ENCODE assay signal across 8 mouse cellular contexts in genomic region chr4:109664091-109664490, GRCm38 (mm10). TPM values are rescaled to one million over a fixed set of nuclear protein-coding genes. Genes with fewer than 3 reads are reported as not detected.
DNase-seq lines count a peak whose midpoint lies in the region; ATAC-seq and TF ChIP-seq lines count a peak whose summit lies in the region.
"Had no signal": no experiment of that assay in that cellular context is flagged by ENCODE, and none has a peak within 500 bp of the region (broad histone marks: within the 10 kb centered on the region; RNA-seq: fewer than 3 reads in every experiment).

No protein-coding gene starts in this region.

- no peak for TF ChIP-seq CTCF in liver, adult 2 months (IDR thresholded peaks at IDR 0.05; ENCODE audit: low read depth, low read length)
- TF ChIP-seq CTCF in bone marrow macrophage, adult 2 months (IDR thresholded peaks at IDR 0.05; ENCODE audit: low read depth, low read length), result no peak

- no peak for ATAC-seq in forebrain, embryonic 12.5 days (ENCODE audit: low FRiP score)
- no peak for ATAC-seq in liver, embryonic 15.5 days (ENCODE audit: insufficient read depth)

- no peaks in the 10 kb centered on the region; the same call in 1 of the 2 replicates for H3K4me1 ChIP-seq in liver, adult 2 months (ENCODE audit: control insufficient read depth, insufficient read depth, low read length)
- peaks cover 10% of the 10 kb centered on the region for H3K4me1 ChIP-seq in bone marrow macrophage, adult 2 months (ENCODE audit: control insufficient read depth, insufficient read depth, low read length)
- peaks cover 21% of the 10 kb centered on the region for H3K4me1 ChIP-seq in forebrain, embryonic 12.5 days
- H3K4me1 ChIP-seq in liver, embryonic 15.5 days (replicated peaks), result peaks cover 16% of the 10 kb centered on the region

- no peak overlapping the region for H3K27ac ChIP-seq in liver, adult 2 months (replicated peaks; ENCODE audit: insufficient read depth, low read depth, low read length)
- no peak overlapping the region for H3K27ac ChIP-seq in bone marrow macrophage, adult 2 months (ENCODE audit: insufficient read depth, low read depth, low read length)
- no peak overlapping the region for H3K27ac ChIP-seq in forebrain, embryonic 12.5 days
- H3K27ac ChIP-seq in liver, embryonic 15.5 days (replicated peaks), result no peak overlapping the region

- peaks cover 4% of the 10 kb centered on the region; the same call in 1 of the 2 replicates for H3K79me2 ChIP-seq in liver, adult 2 months (ENCODE audit: control insufficient read depth, insufficient read depth, low read length)

- H3K4me3 ChIP-seq in liver, adult 2 months (ENCODE audit: insufficient read depth, low read depth, low read length), result peak overlapping the region; percentile 96; the same call in 1 of the 2 replicates
- peak overlapping the region; percentile 53 for H3K4me3 ChIP-seq in bone marrow macrophage, adult 2 months (ENCODE audit: insufficient read depth, low read length)
- peak overlapping the region; percentile 78 for H3K4me3 ChIP-seq in forebrain, embryonic 12.5 days (replicated peaks)
- H3K4me3 ChIP-seq in liver, embryonic 15.5 days (replicated peaks), result peak overlapping the region; percentile 98

- 24% methylated on average over 5 of the region's 5 CpGs for WGBS in liver, adult 2 months
- WGBS in forebrain, embryonic 12.5 days, result 5% methylated on average over 5 of the region's 5 CpGs
- 13% methylated on average over 5 of the region's 5 CpGs for WGBS in liver, embryonic 15.5 days (ENCODE audit: insufficient replicate concordance)

- peak overlapping the region; percentile 96 for H3K4me2 ChIP-seq in forebrain, embryonic 12.5 days
- H3K4me2 ChIP-seq in liver, embryonic 15.5 days, result peak overlapping the region; percentile 92

- TF ChIP-seq POLR2A in liver, adult 2 months (IDR thresholded peaks at IDR 0.05; ENCODE audit: extremely low read depth, insufficient read depth, low read length), result no peak
- TF ChIP-seq POLR2A in bone marrow macrophage, adult 2 months (IDR thresholded peaks at IDR 0.05; ENCODE audit: borderline replicate concordance, low read depth, low read length), result no peak

- no peaks in the 10 kb centered on the region for H3K27me3 ChIP-seq in liver, adult 2 months (ENCODE audit: control insufficient read depth, insufficient read depth, low read length)
- peaks cover 35% of the 10 kb centered on the region for H3K27me3 ChIP-seq in forebrain, embryonic 12.5 days
- H3K27me3 ChIP-seq in liver, embryonic 15.5 days, result peaks cover 39% of the 10 kb centered on the region

- no peaks in the 10 kb centered on the region for H3K36me3 ChIP-seq in liver, adult 2 months (ENCODE audit: control insufficient read depth, insufficient read depth, low read length)
- no peaks in the 10 kb centered on the region for H3K36me3 ChIP-seq in forebrain, embryonic 12.5 days (replicated peaks)
- H3K36me3 ChIP-seq in liver, embryonic 15.5 days (replicated peaks), result peaks cover 10% of the 10 kb centered on the region

- H3K9me3 ChIP-seq in forebrain, embryonic 12.5 days, result no peaks in the 10 kb centered on the region
- H3K9me3 ChIP-seq in liver, embryonic 15.5 days (replicated peaks), result no peaks in the 10 kb centered on the region

- no peak for DNase-seq in liver, adult 2 months (ENCODE audit: extremely low read depth, low read depth, low spot score)
- no peak for DNase-seq in liver
- no peak for DNase-seq in ovary, postnatal 36 days (ENCODE audit: low spot score)
- no peak for DNase-seq in right cerebral cortex, postnatal 10 days (ENCODE audit: low spot score in 2 of 2)
- DNase-seq: left cerebral cortex, postnatal 4 days had no signal

- no peak overlapping the region for H3K9ac ChIP-seq in liver, adult 2 months (ENCODE audit: low read depth, low read length)
- H3K9ac ChIP-seq in forebrain, embryonic 12.5 days, result no peak overlapping the region
- peak overlapping the region; percentile 98 for H3K9ac ChIP-seq in liver, embryonic 15.5 days

RNA-seq across cellular contexts. Expression of gene Cdkn2c, which starts 2.9 kb away (rescaled TPM):
- total RNA-seq in liver, adult 2 months (2014; rRNA removed), result 10.0 and 12.5 TPM in 2 replicates
- polyA plus RNA-seq in liver, adult 2 months (2012; rRNA removed), result 2.7 and 2.8 TPM in 2 replicates
- 63.5 and 73.9 TPM in 2 replicates for polyA plus RNA-seq in bone marrow macrophage, adult 2 months (2012; ENCODE audit: insufficient read depth, insufficient read length, missing spikeins)
- 12.6 and 13.9 TPM in 2 replicates for polyA plus RNA-seq in forebrain, embryonic 12.5 days (2016; fragmentation: Nextera tagmentation; extraction: Ambion mirVana)
- 14.9 and 15.3 TPM in 2 replicates for polyA plus RNA-seq in liver, embryonic 15.5 days (2015; fragmentation: Nextera tagmentation; extraction: Ambion mirVana)

RNA-seq across cellular contexts. Expression of gene Faf1, which starts 12.3 kb away (rescaled TPM):
- 21.6 and 21.7 TPM in 2 replicates for total RNA-seq in liver, adult 2 months (2014; rRNA removed)
- polyA plus RNA-seq in liver, adult 2 months (2012; rRNA removed), result 4.7 and 4.8 TPM in 2 replicates
- 18.7 and 22.3 TPM in 2 replicates for polyA plus RNA-seq in bone marrow macrophage, adult 2 months (2012; ENCODE audit: insufficient read depth, insufficient read length, missing spikeins)
- 40.7 and 43.2 TPM in 2 replicates for polyA plus RNA-seq in forebrain, embryonic 12.5 days (2016; fragmentation: Nextera tagmentation; extraction: Ambion mirVana)
- 13.9 and 14.5 TPM in 2 replicates for polyA plus RNA-seq in liver, embryonic 15.5 days (2015; fragmentation: Nextera tagmentation; extraction: Ambion mirVana)
